Mouse (Mus musculus) adipocyte (in vitro differentiated cells): ENCODE results near the gene Omd.
A peak's percentile ranks its signal among the peaks of the same experiment; 100 is the strongest.
"Not testable (repeated sequence)": the region's sequence is repeated elsewhere in the genome, so short reads cannot be mapped to it uniquely, and the experiment has no call there.

Source experiments
- DNase-seq: peaks from one replicate; pipeline ENCODE4 v3.0.0-alpha.2; 2016; ENCODE audit warnings: low spot score

The Omd gene

GRCm38 (mm10) chr13:49581541-49582530, at the start of gene Omd:
TSS of gene Omd (plus strand) at chr13:49582462.
- peak; percentile 65 for DNase-seq

GRCm38 (mm10) chr13:49536946-49537345, 45.3 kb upstream of the Omd start:
- DNase-seq: no peak

GRCm38 (mm10) chr13:49538693-49539092, 43.6 kb upstream of the Omd start:
- no peak for DNase-seq

- peak; percentile 82 for DNase-seq
Measured at GRCm38 (mm10) chr13:49544279-49544678, 38.0 kb upstream of the Omd start, which contains the start of gene Aspn. TSS of gene Aspn (plus strand) at chr13:49544443.

GRCm38 (mm10) chr13:49545646-49546045, 36.6 kb upstream of the Omd start:
- peak; percentile 61 for DNase-seq

GRCm38 (mm10) chr13:49546517-49546916, 35.7 kb upstream of the Omd start:
- peak; percentile 92 for DNase-seq

- peak; percentile 64 for DNase-seq
Measured at GRCm38 (mm10) chr13:49547563-49548150, 34.6 kb upstream of the Omd start.

- DNase-seq: no peak
Measured at GRCm38 (mm10) chr13:49549616-49550015, 32.6 kb upstream of the Omd start.

GRCm38 (mm10) chr13:49554519-49554918, 27.7 kb upstream of the Omd start:
- no peak for DNase-seq

GRCm38 (mm10) chr13:49556203-49556602, 26.1 kb upstream of the Omd start:
- DNase-seq: peak; percentile 86

- no peak for DNase-seq
Measured at GRCm38 (mm10) chr13:49556924-49557323, 25.3 kb upstream of the Omd start.

- peak; percentile 51 for DNase-seq
Measured at GRCm38 (mm10) chr13:49559185-49559584, 23.1 kb upstream of the Omd start.

- DNase-seq: peak; percentile 48
Measured at GRCm38 (mm10) chr13:49560886-49561285, 21.4 kb upstream of the Omd start.

- DNase-seq: no peak
Measured at GRCm38 (mm10) chr13:49564347-49564746, 17.9 kb upstream of the Omd start.

- DNase-seq: peak; percentile 27
Measured at GRCm38 (mm10) chr13:49570371-49570770, 11.9 kb upstream of the Omd start.

- no peak for DNase-seq
Measured at GRCm38 (mm10) chr13:49571418-49571817, 10.8 kb upstream of the Omd start.

- no peak for DNase-seq
Measured at GRCm38 (mm10) chr13:49583859-49584258, 1.6 kb downstream of the Omd start.

- DNase-seq: peak; percentile 62
Measured at GRCm38 (mm10) chr13:49584307-49585005, 2.2 kb downstream of the Omd start.

GRCm38 (mm10) chr13:49586062-49586461, 3.8 kb downstream of the Omd start:
- peak; percentile 33 for DNase-seq

- DNase-seq: not testable (repeated sequence)
Measured at GRCm38 (mm10) chr13:49602541-49602940, 20.3 kb downstream of the Omd start.

GRCm38 (mm10) chr13:49603603-49604002, 21.3 kb downstream of the Omd start:
- DNase-seq: no peak

- DNase-seq: peak; percentile 71
Measured at GRCm38 (mm10) chr13:49607714-49608113, 25.5 kb downstream of the Omd start, which contains the start of gene Ogn. TSS of gene Ogn (plus strand) at chr13:49608046.
